Mouse (Mus musculus) C2C12 (cell line): ENCODE measurements at regions not wholly inside any gene's neighbourhood (a gene's known extent, or its start where the extent isn't known, plus 50 kb on each side); places are given as distances from the start of the nearest gene placed in this dataset.

Experiments used
- CEBPB ChIP-seq: IDR thresholded peaks from one replicate; pipeline ENCODE4 v1.6.1; 2011; ENCODE audit warnings: low read depth, mild to moderate bottlenecking, control low read depth, moderate library complexity
- CTCF ChIP-seq: IDR thresholded peaks from one replicate; pipeline ENCODE4 v1.5.1; 2011; ENCODE audit not compliant: control insufficient read depth, insufficient read depth, insufficient read length
- MYOD1 ChIP-seq: IDR thresholded peaks from one replicate; pipeline ENCODE4 v1.6.1; 2011; ENCODE audit warnings: low read depth; ENCODE audit not compliant: control insufficient read depth, insufficient read length
- USF1 ChIP-seq: IDR thresholded peaks from one replicate; pipeline ENCODE4 v1.6.1; 2011; ENCODE audit warnings: low read depth, mild to moderate bottlenecking, control low read depth, moderate library complexity

GRCm38 (mm10) chr13:60545999-60546733 is 55.6 kb upstream of the Dapk1 start:
- TF ChIP-seq CTCF: no peak
- TF ChIP-seq CEBPB: no peak
- no peak for TF ChIP-seq USF1
- TF ChIP-seq MYOD1: no peak
